Mouse (Mus musculus): ENCODE results near the gene Krt27.

DNA sequence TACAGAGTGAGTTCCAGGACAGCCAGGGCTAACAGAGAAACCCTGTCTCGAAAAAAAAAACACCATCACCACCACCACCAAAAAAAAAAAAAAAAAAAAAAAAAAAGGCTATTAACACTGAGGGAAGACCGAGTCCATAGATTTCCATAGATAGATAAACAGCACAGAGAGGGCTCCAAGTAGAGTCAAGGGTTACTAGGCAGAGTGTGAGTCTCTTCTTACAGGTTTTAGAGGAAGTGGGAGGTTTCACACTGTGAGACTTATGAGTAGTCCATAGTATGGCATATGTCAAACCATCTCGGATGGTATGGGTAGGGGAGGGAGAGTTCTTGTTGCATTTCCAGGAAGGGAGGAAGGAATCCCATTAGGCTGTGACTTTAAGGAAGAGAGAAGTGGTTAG is 47.2 kb upstream of the Krt27 start:
- TF ChIP-seq GATA1 (IDR thresholded peaks at IDR 0.05; ENCODE audit: borderline replicate concordance, low read length) (no peak), FLI1 (IDR thresholded peaks at IDR 0.05; ENCODE audit: low read length) (no peak)

Data from megakaryocyte, embryonic 14.5 days (primary cell).